Mouse (Mus musculus) brain, embryonic 14.5 days (tissue): Measurements from ENCODE around the gene Atp8a1.

ENCODE experiments used
- CTCF ChIP-seq: fragments of 200-500 bp; IDR thresholded peaks from 2 replicates; pipeline ENCODE4 v1.5.1; 2012; ENCODE audit warnings: inconsistent platforms, mild to moderate bottlenecking, moderate library complexity, borderline replicate concordance; ENCODE audit not compliant: insufficient read depth, insufficient read length; ENCODE audit errors: extremely low read depth
- POLR2A ChIP-seq: fragments of 200-500 bp; IDR thresholded peaks from 2 replicates; pipeline ENCODE4 v1.6.1; 2012; ENCODE audit warnings: mild to moderate bottlenecking, inconsistent platforms, borderline replicate concordance; ENCODE audit not compliant: poor library complexity, insufficient read depth, insufficient read length, severe bottlenecking; ENCODE audit errors: extremely low read depth

DNA sequence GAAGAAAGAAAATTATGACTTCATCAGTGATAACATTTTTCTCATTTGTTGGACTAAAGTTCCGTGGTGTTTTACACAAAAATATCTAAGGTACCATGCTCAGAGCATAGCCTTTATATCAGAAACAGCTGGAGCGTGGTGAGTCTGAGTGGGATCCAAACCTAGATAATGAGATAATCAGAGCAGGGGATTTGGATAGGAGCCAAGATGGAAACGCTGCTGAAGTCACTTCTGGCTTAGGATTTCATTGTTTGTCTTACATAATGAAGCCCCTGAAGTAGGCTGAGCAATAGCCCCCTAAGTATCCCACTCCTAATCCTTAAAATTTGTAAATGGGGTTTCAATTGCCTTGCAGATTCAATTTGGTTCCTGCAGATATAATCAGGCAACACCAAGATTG, 24.2 kb upstream of the Atp8a1 start:
- no peak for TF ChIP-seq CTCF
- no peak for TF ChIP-seq POLR2A
